Mouse (Mus musculus) G1E (cell line): ENCODE data around the gene Smim4. TPM values are rescaled to one million over a fixed set of nuclear protein-coding genes. Genes with fewer than 3 reads are reported as not detected.

Experiments used
- ATAC-seq: 2 replicates; pipeline ENCODE4 v1.8.0; 2016; ENCODE audit warnings: mild to moderate bottlenecking; ENCODE audit not compliant: insufficient number of reproducible peaks, poor library complexity, low FRiP score, severe bottlenecking; ENCODE audit errors: extremely low read depth
- DNase-seq: peaks from one replicate; pipeline ENCODE4 v3.0.0; 2012; ENCODE audit warnings: low spot score
- H3K27me3 ChIP-seq: 2 replicates; pipeline ENCODE4 v1.6.1; 2012; ENCODE audit warnings: mild to moderate bottlenecking, low read length, inconsistent platforms; ENCODE audit not compliant: insufficient read depth
- H3K36me3 ChIP-seq: replicated peaks from 2 replicates; pipeline ENCODE3; 2012; ENCODE audit warnings: mild to moderate bottlenecking, inconsistent platforms
- H3K4me1 ChIP-seq: 2 replicates; pipeline ENCODE4 v1.6.1; 2012; ENCODE audit warnings: low read depth, low read length, inconsistent platforms, mixed read lengths; ENCODE audit not compliant: insufficient read depth
- H3K4me3 ChIP-seq: 2 replicates; pipeline ENCODE4 v1.5.1; 2012; ENCODE audit warnings: low read depth, mild to moderate bottlenecking, inconsistent platforms, low read length, moderate library complexity, mixed read lengths
- H3K9me3 ChIP-seq: replicated peaks from 2 replicates; pipeline ENCODE4 v1.6.1; 2012; ENCODE audit warnings: inconsistent platforms
- CTCF ChIP-seq: IDR thresholded peaks from 2 replicates; pipeline ENCODE4 v1.5.1; 2012; ENCODE audit warnings: low read depth, low read length, inconsistent platforms, mixed read lengths
- GATA1 ChIP-seq: IDR thresholded peaks from 2 replicates; pipeline ENCODE4 v1.6.1; 2012; ENCODE audit warnings: borderline replicate concordance, low read length, inconsistent platforms, mixed read lengths
- GATA2 ChIP-seq: IDR thresholded peaks from 2 replicates; pipeline ENCODE4 v1.6.1; 2012; ENCODE audit warnings: low read depth, low read length, inconsistent platforms, borderline replicate concordance
- POLR2AphosphoS5 ChIP-seq: IDR thresholded peaks from 2 replicates; pipeline ENCODE4 v1.6.1; 2012; ENCODE audit warnings: low read depth, low read length, inconsistent platforms; ENCODE audit not compliant: insufficient replicate concordance
- TAL1 ChIP-seq: conservative IDR thresholded peaks from 2 replicates; pipeline ENCODE4 v1.6.1; 2012; ENCODE audit warnings: low read depth, low read length, inconsistent platforms, mixed read lengths
- polyA plus RNA-seq: library from polyadenylated mRNA; stranded (reverse); fragments of >175 nt; gene quantifications from 2 replicates; pipeline ENCODE4 v1.2.3, GENCODE M21; 2012
- total RNA-seq, 2 experiments: library from RNA; stranded (forward) in 1 of 2; stranded (reverse) in 1 of 2; fragments of 200-1000 nt in 1 of 2; fragments of >200 nt in 1 of 2; fragmentation: Nextera tagmentation in 1 of 2; gene quantifications; 2 replicates each; pipeline ENCODE4 v1.2.3; 2014 to 2017

Gene Smim4
- total and polyA plus RNA-seq, 3 experiments, result 32.1 to 173 (median 71.4) TPM

GRCm38 (mm10) chr14:31165458-31165857, 36.7 kb upstream of the Smim4 start:
- H3K4me1 ChIP-seq, result peaks cover 46% of the 10 kb centered on the region
- H3K27me3 ChIP-seq, result peaks cover 74% of the 10 kb centered on the region
- TF ChIP-seq POLR2AphosphoS5, result no peak
- TF ChIP-seq TAL1, result no peak
- TF ChIP-seq CTCF, result no peak
- TF ChIP-seq GATA2, result no peak
- no peak for TF ChIP-seq GATA1
- no peak overlapping the region for H3K4me3 ChIP-seq
- peaks cover 6% of the 10 kb centered on the region for H3K36me3 ChIP-seq
- no peak for ATAC-seq
- no peaks in the 10 kb centered on the region for H3K9me3 ChIP-seq
- DNase-seq, result no peak

GRCm38 (mm10) chr14:31165010-31165409, 36.3 kb upstream of the Smim4 start:
- peaks cover 1% of the 10 kb centered on the region for H3K36me3 ChIP-seq
- DNase-seq (no peak), ATAC-seq (no peak)
- H3K4me3 ChIP-seq, result no peak overlapping the region
- no peaks in the 10 kb centered on the region for H3K9me3 ChIP-seq
- peaks cover 79% of the 10 kb centered on the region for H3K27me3 ChIP-seq
- TF ChIP-seq TAL1, result no peak
- no peak for TF ChIP-seq POLR2AphosphoS5
- TF ChIP-seq GATA2, result no peak
- no peak for TF ChIP-seq GATA1
- TF ChIP-seq CTCF, result no peak
- peaks cover 46% of the 10 kb centered on the region for H3K4me1 ChIP-seq

- Histone ChIP-seq H3K9me3 (no peaks in the 10 kb centered on the region), H3K27me3 (peaks cover 88% of the 10 kb centered on the region), H3K4me3 (no peak overlapping the region), H3K36me3 (no peaks in the 10 kb centered on the region), H3K4me1 (peaks cover 37% of the 10 kb centered on the region)
- no peak for ATAC-seq
- TF ChIP-seq GATA2 (no peak), GATA1 (no peak), CTCF (no peak), TAL1 (no peak), POLR2AphosphoS5 (no peak)
- no peak for DNase-seq
Observed at GRCm38 (mm10) chr14:31164067-31164466, 35.3 kb upstream of the Smim4 start.

- H3K4me3 ChIP-seq, result no peak overlapping the region
- H3K36me3 ChIP-seq, result no peaks in the 10 kb centered on the region
- no peak for ATAC-seq
- H3K27me3 ChIP-seq, result peaks cover 90% of the 10 kb centered on the region
- H3K9me3 ChIP-seq, result no peaks in the 10 kb centered on the region
- peaks cover 24% of the 10 kb centered on the region for H3K4me1 ChIP-seq
- no peak for TF ChIP-seq GATA2
- no peak for TF ChIP-seq POLR2AphosphoS5
- no peak for TF ChIP-seq GATA1
- no peak for TF ChIP-seq TAL1
- TF ChIP-seq CTCF, result no peak
- DNase-seq, result no peak
Observed at GRCm38 (mm10) chr14:31161638-31162037, 32.9 kb upstream of the Smim4 start.

GRCm38 (mm10) chr14:31161191-31161590, 32.4 kb upstream of the Smim4 start:
- Histone ChIP-seq H3K36me3 (no peaks in the 10 kb centered on the region), H3K4me1 (peaks cover 20% of the 10 kb centered on the region), H3K4me3 (no peak overlapping the region), H3K27me3 (peaks cover 88% of the 10 kb centered on the region), H3K9me3 (no peaks in the 10 kb centered on the region)
- no peak for TF ChIP-seq TAL1
- no peak for TF ChIP-seq GATA2
- no peak for TF ChIP-seq GATA1
- no peak for TF ChIP-seq POLR2AphosphoS5
- no peak for TF ChIP-seq CTCF
- no peak for DNase-seq
- no peak; the same call in 1 of the 2 replicates for ATAC-seq

GRCm38 (mm10) chr14:31160196-31161150, 31.7 kb upstream of the Smim4 start:
- Histone ChIP-seq H3K4me1 (peaks cover 16% of the 10 kb centered on the region), H3K4me3 (peak overlapping the region; percentile 20; the same call in 1 of the 2 replicates), H3K9me3 (no peaks in the 10 kb centered on the region), H3K27me3 (peaks cover 88% of the 10 kb centered on the region), H3K36me3 (no peaks in the 10 kb centered on the region)
- ATAC-seq (no peak), DNase-seq (no peak)
- TF ChIP-seq GATA1, result no peak
- TF ChIP-seq CTCF, result no peak
- no peak for TF ChIP-seq GATA2
- no peak for TF ChIP-seq TAL1
- TF ChIP-seq POLR2AphosphoS5, result no peak
